Mouse (Mus musculus): Measurements from ENCODE around the gene Ipo7. TPM values are rescaled to one million over a fixed set of nuclear protein-coding genes. Genes with fewer than 3 reads are reported as not detected.
A peak's percentile ranks its signal among the peaks of the same experiment; 100 is the strongest.
"Not testable (repeated sequence)": the region's sequence is repeated elsewhere in the genome, so short reads cannot be mapped to it uniquely, and the experiment has no call there.

Ipo7 gene
- total RNA-seq (2017), result 253 and 293 TPM in 2 replicates

- peak; percentile 98 for ATAC-seq (replicated peaks; ENCODE audit: low read depth, poor library complexity, severe bottlenecking)
Observed at GRCm38 (mm10) chr7:110018117-110018630, at the start of gene Ipo7. TSS of gene Ipo7 (plus strand) at chr7:110018274.

GRCm38 (mm10) chr7:109968924-109969450, 49.1 kb upstream of the Ipo7 start:
- no peak for ATAC-seq (replicated peaks; ENCODE audit: low read depth, poor library complexity, severe bottlenecking)

GRCm38 (mm10) chr7:109969542-109969941, 48.5 kb upstream of the Ipo7 start:
- no peak for ATAC-seq (replicated peaks; ENCODE audit: low read depth, poor library complexity, severe bottlenecking)

- ATAC-seq (replicated peaks; ENCODE audit: low read depth, poor library complexity, severe bottlenecking), result no peak
Observed at GRCm38 (mm10) chr7:109975966-109976715, 41.9 kb upstream of the Ipo7 start.

GRCm38 (mm10) chr7:109977131-109977530, 40.9 kb upstream of the Ipo7 start:
- not testable (repeated sequence) for ATAC-seq (replicated peaks; ENCODE audit: low read depth, poor library complexity, severe bottlenecking)

GRCm38 (mm10) chr7:109984608-109985007, 33.5 kb upstream of the Ipo7 start:
- not testable (repeated sequence) for ATAC-seq (replicated peaks; ENCODE audit: low read depth, poor library complexity, severe bottlenecking)

- ATAC-seq (replicated peaks; ENCODE audit: low read depth, poor library complexity, severe bottlenecking), result 0 out of 2 replicates have a peak, but pooled peaks have one; percentile 2
Observed at GRCm38 (mm10) chr7:109985661-109986132, 32.4 kb upstream of the Ipo7 start.

- peak; percentile 98 for ATAC-seq (replicated peaks; ENCODE audit: low read depth, poor library complexity, severe bottlenecking)
Observed at GRCm38 (mm10) chr7:109986133-109986669, 31.9 kb upstream of the Ipo7 start.

- ATAC-seq (replicated peaks; ENCODE audit: low read depth, poor library complexity, severe bottlenecking), result not testable (repeated sequence)
Observed at GRCm38 (mm10) chr7:109986775-109987174, 31.3 kb upstream of the Ipo7 start, which contains the start of gene Tmem41b. TSS of gene Tmem41b (minus strand) at chr7:109986929.

- ATAC-seq (replicated peaks; ENCODE audit: low read depth, poor library complexity, severe bottlenecking), result no peak
Observed at GRCm38 (mm10) chr7:109991286-109991685, 26.8 kb upstream of the Ipo7 start.

- 0 out of 2 replicates have a peak, but pooled peaks have one; percentile 18 for ATAC-seq (replicated peaks; ENCODE audit: low read depth, poor library complexity, severe bottlenecking)
Observed at GRCm38 (mm10) chr7:109993157-109993959, 24.7 kb upstream of the Ipo7 start.

- no peak for ATAC-seq (replicated peaks; ENCODE audit: low read depth, poor library complexity, severe bottlenecking)
Observed at GRCm38 (mm10) chr7:109998388-109998787, 19.7 kb upstream of the Ipo7 start.

- peak; percentile 40; the same call in 1 of the 2 replicates for ATAC-seq (replicated peaks; ENCODE audit: low read depth, poor library complexity, severe bottlenecking)
Observed at GRCm38 (mm10) chr7:110002092-110002491, 16.0 kb upstream of the Ipo7 start.

GRCm38 (mm10) chr7:110002968-110003367, 15.1 kb upstream of the Ipo7 start:
- ATAC-seq (replicated peaks; ENCODE audit: low read depth, poor library complexity, severe bottlenecking), result 0 out of 2 replicates have a peak, but pooled peaks have one; percentile 19

GRCm38 (mm10) chr7:110005976-110006375, 12.1 kb upstream of the Ipo7 start:
- ATAC-seq (replicated peaks; ENCODE audit: low read depth, poor library complexity, severe bottlenecking), result peak; percentile 39; the same call in 1 of the 2 replicates

GRCm38 (mm10) chr7:110006471-110007195, 11.4 kb upstream of the Ipo7 start:
- peak; percentile 79 for ATAC-seq (replicated peaks; ENCODE audit: low read depth, poor library complexity, severe bottlenecking)

- no peak for ATAC-seq (replicated peaks; ENCODE audit: low read depth, poor library complexity, severe bottlenecking)
Observed at GRCm38 (mm10) chr7:110008513-110008912, 9.6 kb upstream of the Ipo7 start.

- ATAC-seq (replicated peaks; ENCODE audit: low read depth, poor library complexity, severe bottlenecking), result no peak
Observed at GRCm38 (mm10) chr7:110009084-110009483, 9.0 kb upstream of the Ipo7 start.

GRCm38 (mm10) chr7:110011417-110011816, 6.7 kb upstream of the Ipo7 start:
- ATAC-seq (replicated peaks; ENCODE audit: low read depth, poor library complexity, severe bottlenecking), result no peak
